Mouse (Mus musculus) right cerebral cortex, postnatal 36 days (tissue): ENCODE data around the gene S100a1.

Experiments
- DNase-seq, 2 experiments: peaks; one replicate each; pipeline ENCODE4 v3.0.0; 2022; ENCODE audit warnings: low spot score in 2 of 2, mixed read lengths in 1 of 2

S100a1 gene

GRCm38 (mm10) chr3:90513796-90514590 lies at the start of gene S100a1, which contains the start of gene S100a13:
Gene S100a1 (minus strand): TSS chr3:90514392.
Gene S100a13 (plus strand): TSS chr3:90514435.
- DNase-seq = no peak

GRCm38 (mm10) chr3:90560008-90560628 lies 45.9 kb upstream of the S100a1 start, which contains the start of gene S100a3:
Gene S100a3 (plus strand): TSS chr3:90560578.
- DNase-seq = no peak

GRCm38 (mm10) chr3:90555954-90556353 lies 41.8 kb upstream of the S100a1 start:
- peak; percentile 22 to 45 for DNase-seq

GRCm38 (mm10) chr3:90552231-90552630 lies 38.0 kb upstream of the S100a1 start:
- no peak for DNase-seq

- no peak for DNase-seq
Measured at GRCm38 (mm10) chr3:90550421-90550790, 36.2 kb upstream of the S100a1 start.

- DNase-seq = no peak
Measured at GRCm38 (mm10) chr3:90549676-90550420, 35.7 kb upstream of the S100a1 start.

- no peak for DNase-seq
Measured at GRCm38 (mm10) chr3:90540904-90541303, 26.7 kb upstream of the S100a1 start.

GRCm38 (mm10) chr3:90537905-90538296 lies 23.7 kb upstream of the S100a1 start:
- no peak for DNase-seq

- no peak for DNase-seq
Measured at GRCm38 (mm10) chr3:90537141-90537904, 23.1 kb upstream of the S100a1 start, which contains the start of gene S100a16. Gene S100a16 (plus strand): TSS chr3:90537254.

- DNase-seq = no peak
Measured at GRCm38 (mm10) chr3:90535446-90535845, 21.3 kb upstream of the S100a1 start.

GRCm38 (mm10) chr3:90531713-90532112 lies 17.5 kb upstream of the S100a1 start:
- DNase-seq = no peak

GRCm38 (mm10) chr3:90527291-90527873 lies 13.2 kb upstream of the S100a1 start:
- no peak for DNase-seq

- DNase-seq = no peak
Measured at GRCm38 (mm10) chr3:90526580-90526979, 12.4 kb upstream of the S100a1 start, which contains the start of gene S100a14. Gene S100a14 (plus strand): TSS chr3:90526856.

- no peak for DNase-seq
Measured at GRCm38 (mm10) chr3:90526076-90526475, 11.9 kb upstream of the S100a1 start.

- DNase-seq = peak in 1 of 2 experiments; percentile 45
Measured at GRCm38 (mm10) chr3:90525421-90525820, 11.2 kb upstream of the S100a1 start.

- no peak for DNase-seq
Measured at GRCm38 (mm10) chr3:90517711-90518110, 3.5 kb upstream of the S100a1 start.

GRCm38 (mm10) chr3:90515789-90516188 lies 1.6 kb upstream of the S100a1 start:
- DNase-seq = no peak

GRCm38 (mm10) chr3:90515242-90515641 lies 1.1 kb upstream of the S100a1 start:
- DNase-seq = no peak

GRCm38 (mm10) chr3:90514691-90515090 lies 499 bp upstream of the S100a1 start:
- no peak for DNase-seq

GRCm38 (mm10) chr3:90512948-90513642 lies 1.1 kb downstream of the S100a1 start:
- DNase-seq = no peak
